Mouse (Mus musculus) liver, embryonic 15.5 days (tissue): ENCODE measurements around the gene Xdh. TPM values are rescaled to one million over a fixed set of nuclear protein-coding genes. Genes with fewer than 3 reads are reported as not detected.
"Not testable (repeated sequence)": the region's sequence is repeated elsewhere in the genome, so short reads cannot be mapped to it uniquely, and the experiment has no call there.

ENCODE experiments used
- ATAC-seq: fragments of 200-750 bp; cut with Nextera tagmentation; 2 replicates; pipeline ENCODE4 v1.8.0; 2017; ENCODE audit warnings: moderate number of reproducible peaks, mild to moderate bottlenecking, moderate library complexity; ENCODE audit not compliant: insufficient read depth
- H3K27ac ChIP-seq: fragments of 300-500 bp; sonication (generic); replicated peaks from 2 replicates; pipeline ENCODE4 v1.5.1; 2015; ENCODE audit warnings: mild to moderate bottlenecking, inconsistent platforms
- H3K27me3 ChIP-seq: fragments of 300-500 bp; sonication (generic); 2 replicates; pipeline ENCODE4 v1.6.1; 2015; ENCODE audit warnings: mild to moderate bottlenecking, inconsistent platforms
- H3K36me3 ChIP-seq: fragments of 300-500 bp; sonication (generic); replicated peaks from 2 replicates; pipeline ENCODE4 v1.6.1; 2015; ENCODE audit warnings: moderate library complexity, mild to moderate bottlenecking, inconsistent platforms
- H3K4me1 ChIP-seq: fragments of 300-500 bp; sonication (generic); replicated peaks from 2 replicates; pipeline ENCODE4 v1.6.1; 2015; ENCODE audit warnings: inconsistent platforms
- H3K4me2 ChIP-seq: fragments of 300-500 bp; sonication (generic); 2 replicates; pipeline ENCODE4 v1.6.1; 2015; ENCODE audit warnings: moderate library complexity, mild to moderate bottlenecking, inconsistent platforms
- H3K4me3 ChIP-seq: fragments of 300-500 bp; sonication (generic); replicated peaks from 2 replicates; pipeline ENCODE4 v1.5.1; 2015; ENCODE audit warnings: mild to moderate bottlenecking, inconsistent platforms
- H3K9ac ChIP-seq: fragments of 300-500 bp; sonication (generic); 2 replicates; pipeline ENCODE4 v1.6.1; 2015; ENCODE audit warnings: moderate library complexity, mild to moderate bottlenecking, inconsistent platforms
- H3K9me3 ChIP-seq: fragments of 300-500 bp; sonication (generic); replicated peaks from 2 replicates; pipeline ENCODE4 v1.6.1; 2016; ENCODE audit warnings: inconsistent platforms
- whole genome bisulfite sequencing: fragments of 180-500 bp; shearing (Covaris S2); methylation state at CpG from one replicate; pipeline ENCODE4 v1.1.7; 2015; ENCODE audit warnings: mixed read lengths; ENCODE audit not compliant: insufficient replicate concordance; 5-methylcytosine and 5-hydroxymethylcytosine counted together
- polyA plus RNA-seq: library from polyadenylated mRNA; unstranded; fragments of >200 nt; fragmentation: Nextera tagmentation; extraction: Ambion mirVana; gene quantifications from 2 replicates; pipeline ENCODE4 v1.2.1, GENCODE M21; 2015

Gene Xdh
- polyA plus RNA-seq, 1 experiment from 2014 or later = 4.2 TPM

GRCm38 (mm10) chr17:73842963-73843362 is 107.0 kb downstream of the Xdh start:
- no peak overlapping the region for H3K9ac ChIP-seq
- no peak for ATAC-seq

GRCm38 (mm10) chr17:73839876-73840275 is 110.1 kb downstream of the Xdh start:
- not testable (repeated sequence) for H3K4me1 ChIP-seq, H3K4me2 ChIP-seq, ATAC-seq, H3K27me3 ChIP-seq, H3K9ac ChIP-seq, H3K27ac ChIP-seq, H3K9me3 ChIP-seq, H3K36me3 ChIP-seq, H3K4me3 ChIP-seq
- 37% methylated on average over 1 of the region's 1 CpGs for WGBS

More at GRCm38 (mm10) chr17:73842963-73843362, 107.0 kb downstream of the Xdh start:
- no peaks in the 10 kb centered on the region for H3K9me3 ChIP-seq
- no peaks in the 10 kb centered on the region for H3K27me3 ChIP-seq
- no peak overlapping the region for H3K4me2 ChIP-seq
- no peaks in the 10 kb centered on the region for H3K36me3 ChIP-seq
- H3K4me1 ChIP-seq = no peaks in the 10 kb centered on the region
- 53% methylated on average over 1 of the region's 1 CpGs for WGBS
- no peak overlapping the region for H3K4me3 ChIP-seq
- H3K27ac ChIP-seq = no peak overlapping the region

- no peaks in the 10 kb centered on the region for H3K9me3 ChIP-seq
- H3K9ac ChIP-seq = no peak overlapping the region
- WGBS = 47% methylated on average over 3 of the region's 3 CpGs
- no peaks in the 10 kb centered on the region for H3K36me3 ChIP-seq
- H3K4me2 ChIP-seq = no peak overlapping the region
- no peak for ATAC-seq
- H3K4me3 ChIP-seq = no peak overlapping the region
- H3K27ac ChIP-seq = no peak overlapping the region
- no peaks in the 10 kb centered on the region for H3K27me3 ChIP-seq
- H3K4me1 ChIP-seq = no peaks in the 10 kb centered on the region
Measured at GRCm38 (mm10) chr17:73839086-73839835, 110.7 kb downstream of the Xdh start.

GRCm38 (mm10) chr17:73837244-73837643 is 112.8 kb downstream of the Xdh start:
- H3K4me1 ChIP-seq = no peaks in the 10 kb centered on the region

GRCm38 (mm10) chr17:73836601-73837000 is 113.4 kb downstream of the Xdh start:
- WGBS = 67% methylated on average over 3 of the region's 3 CpGs
- Histone ChIP-seq H3K9ac (no peak overlapping the region), H3K9me3 (no peaks in the 10 kb centered on the region), H3K27me3 (no peaks in the 10 kb centered on the region), H3K4me2 (no peak overlapping the region), H3K4me1 (no peaks in the 10 kb centered on the region), H3K36me3 (no peaks in the 10 kb centered on the region), H3K4me3 (no peak overlapping the region), H3K27ac (no peak overlapping the region)
- no peak for ATAC-seq

More at GRCm38 (mm10) chr17:73837244-73837643, 112.8 kb downstream of the Xdh start:
- ATAC-seq = no peak
- Histone ChIP-seq H3K36me3 (no peaks in the 10 kb centered on the region), H3K4me2 (no peak overlapping the region), H3K27me3 (no peaks in the 10 kb centered on the region), H3K9me3 (no peaks in the 10 kb centered on the region), H3K27ac (no peak overlapping the region), H3K9ac (no peak overlapping the region), H3K4me3 (no peak overlapping the region)
- 72% methylated on average over 4 of the region's 4 CpGs for WGBS

Other genes starting within 250 kb of the Xdh start
- 0.05 TPM in 1 of 2 replicates, not detected in the other for gene Galnt14, start 239.7 kb downstream of the Xdh start, polyA plus RNA-seq
- gene Ehd3, start 146.1 kb downstream of the Xdh start, polyA plus RNA-seq = 18.3 and 20.7 TPM in 2 replicates
- gene Srd5a2, start 97.7 kb upstream of the Xdh start, polyA plus RNA-seq = 0.05 TPM in 1 of 2 replicates, not detected in the other